Mouse (Mus musculus): ENCODE data around the gene Snd1.

The Snd1 gene

DNA sequence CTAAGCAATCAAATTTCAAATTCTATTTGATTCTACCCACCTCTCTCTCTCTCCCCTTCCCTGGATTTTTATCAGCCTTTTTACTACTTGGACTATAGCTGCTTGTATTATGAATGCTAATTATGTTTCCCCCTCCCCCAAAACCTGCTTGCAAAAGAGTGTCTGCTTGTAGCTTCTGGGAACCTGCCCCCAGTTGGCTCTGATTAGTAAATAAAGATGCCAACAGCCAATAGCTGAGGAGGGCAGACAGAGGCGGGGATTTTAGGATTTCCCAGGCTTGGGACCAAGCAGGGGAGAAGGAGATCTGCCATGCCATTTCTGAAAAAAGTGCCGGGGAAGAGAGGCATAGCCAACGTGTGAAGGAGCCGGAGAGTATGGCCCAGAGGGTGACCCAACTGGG, 495.8 kb downstream of the Snd1 start:
- DNase-seq (ENCODE audit: low read depth, low spot score): no peak

DNA sequence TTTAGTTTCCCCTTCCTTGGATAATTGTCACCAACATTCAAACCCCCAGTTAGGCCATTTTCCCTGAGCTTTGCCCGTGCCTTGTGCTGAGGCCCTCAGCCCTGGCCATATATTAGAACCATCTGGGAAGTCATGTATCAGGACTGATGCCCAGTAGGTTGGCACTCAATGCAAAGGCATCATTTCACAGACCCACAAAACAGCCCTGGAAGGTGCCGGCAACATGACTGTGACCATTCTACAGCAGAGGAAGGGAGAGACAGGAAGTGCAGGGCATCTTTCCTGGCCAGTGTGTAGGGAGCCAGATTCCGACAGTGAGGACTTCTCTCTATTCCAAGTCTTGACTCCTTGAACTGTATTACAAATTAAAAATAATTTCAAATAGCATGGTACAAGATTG, 499.6 kb downstream of the Snd1 start:
- no peak for DNase-seq (ENCODE audit: low read depth, low spot score)

DNA sequence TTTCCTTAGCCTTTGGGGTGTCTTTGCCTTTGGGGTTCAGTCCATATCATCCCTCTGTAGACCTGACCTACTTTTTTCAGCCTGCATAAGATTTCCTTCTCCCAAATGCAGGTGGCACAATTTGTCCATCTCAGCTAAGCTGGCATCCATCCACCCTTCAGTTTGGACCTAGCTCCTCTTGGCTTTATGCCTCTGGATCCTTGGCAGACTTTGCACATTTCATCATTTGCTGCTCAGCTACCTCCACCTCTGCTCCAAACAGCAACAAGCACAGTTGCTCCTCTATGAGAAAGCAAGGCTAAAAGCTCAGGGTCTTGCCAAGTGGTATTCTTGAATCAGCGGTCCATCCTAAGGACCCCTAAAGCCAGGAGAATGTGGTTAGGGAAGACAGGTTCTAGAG, 500.2 kb downstream of the Snd1 start:
- DNase-seq (ENCODE audit: low read depth, low spot score): no peak

DNA sequence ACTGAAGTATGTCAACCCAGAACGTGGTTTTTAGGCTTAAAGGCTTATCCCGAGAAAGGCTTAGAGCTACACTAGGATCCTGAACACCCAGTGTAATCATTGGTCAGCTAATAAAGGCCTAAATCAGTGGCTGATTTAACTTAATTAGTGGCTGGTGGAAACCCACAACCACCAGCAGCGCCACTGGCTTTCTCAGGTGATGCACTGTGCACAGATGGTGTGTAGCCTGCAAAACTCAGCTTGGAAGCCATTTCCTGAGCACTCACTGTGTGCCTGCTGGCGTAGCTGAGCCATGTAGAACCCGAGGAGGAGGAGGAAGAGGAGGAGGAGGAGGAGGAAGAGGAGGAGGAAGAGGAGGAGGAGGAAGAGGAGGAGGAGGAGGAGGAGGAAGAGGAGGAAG, 503.1 kb downstream of the Snd1 start:
- no peak for DNase-seq (ENCODE audit: low read depth, low spot score)

DNA sequence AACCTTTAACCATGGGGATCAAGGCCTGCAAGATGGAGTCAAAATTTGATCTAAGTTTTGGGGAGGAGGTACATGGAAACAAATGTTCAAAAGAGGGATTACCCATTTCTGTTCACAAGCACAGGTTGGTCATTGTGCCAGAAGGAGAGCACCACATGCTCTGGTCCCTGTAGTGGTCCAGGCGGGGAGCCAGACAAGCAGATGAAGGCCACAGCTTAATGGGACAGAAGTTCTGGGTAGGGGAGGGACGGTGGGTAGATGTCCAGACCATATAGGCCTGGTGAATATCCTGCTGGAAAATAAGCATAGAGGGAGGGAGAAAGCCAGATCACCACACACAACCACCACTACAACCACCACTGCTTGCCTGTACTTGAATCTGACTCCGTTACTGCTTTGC, 503.9 kb downstream of the Snd1 start:
- DNase-seq (ENCODE audit: low read depth, low spot score): no peak

DNA sequence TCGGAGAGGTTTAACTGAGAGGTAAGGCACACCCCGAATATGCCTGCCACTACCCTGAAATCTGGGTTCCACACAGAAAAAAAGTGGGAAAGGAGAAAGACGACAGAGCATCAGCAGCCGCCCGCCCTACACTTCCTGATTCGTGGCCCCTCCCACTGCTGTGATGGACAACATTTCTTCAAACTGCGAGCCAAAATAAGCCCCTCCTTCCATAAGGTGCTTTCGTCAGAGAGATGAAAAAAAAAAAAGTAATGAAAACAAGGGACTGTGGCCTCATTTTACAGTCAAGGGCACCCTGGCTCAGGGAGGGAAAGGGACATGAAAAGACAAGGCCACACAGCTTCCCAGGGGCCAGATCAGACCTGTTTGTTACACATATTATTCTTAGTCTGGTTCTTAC, 504.6 kb downstream of the Snd1 start:
- peak; percentile 58 for DNase-seq (ENCODE audit: low read depth, low spot score)

DNA sequence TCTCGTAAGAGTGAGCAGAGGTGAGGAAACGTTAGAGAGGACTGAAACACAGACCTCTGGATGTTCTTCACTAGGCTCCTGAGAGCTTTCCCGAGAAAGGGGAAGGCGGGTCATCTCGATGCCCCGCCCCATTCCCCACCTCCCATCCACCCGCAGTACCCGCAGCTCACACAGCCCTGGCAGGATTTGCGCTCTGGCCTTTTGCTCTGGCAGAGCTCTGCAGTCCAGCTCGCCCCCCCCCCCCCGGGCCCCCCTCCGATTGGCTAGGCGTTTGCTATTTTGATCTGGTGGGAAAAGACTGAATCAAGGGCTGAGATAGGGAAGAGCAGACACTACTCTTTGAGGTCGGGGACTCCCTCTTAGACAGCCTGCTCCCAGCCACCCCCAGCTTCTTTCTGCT, 505.3 kb downstream of the Snd1 start:
- peak; percentile 71 for DNase-seq (ENCODE audit: low read depth, low spot score)

DNA sequence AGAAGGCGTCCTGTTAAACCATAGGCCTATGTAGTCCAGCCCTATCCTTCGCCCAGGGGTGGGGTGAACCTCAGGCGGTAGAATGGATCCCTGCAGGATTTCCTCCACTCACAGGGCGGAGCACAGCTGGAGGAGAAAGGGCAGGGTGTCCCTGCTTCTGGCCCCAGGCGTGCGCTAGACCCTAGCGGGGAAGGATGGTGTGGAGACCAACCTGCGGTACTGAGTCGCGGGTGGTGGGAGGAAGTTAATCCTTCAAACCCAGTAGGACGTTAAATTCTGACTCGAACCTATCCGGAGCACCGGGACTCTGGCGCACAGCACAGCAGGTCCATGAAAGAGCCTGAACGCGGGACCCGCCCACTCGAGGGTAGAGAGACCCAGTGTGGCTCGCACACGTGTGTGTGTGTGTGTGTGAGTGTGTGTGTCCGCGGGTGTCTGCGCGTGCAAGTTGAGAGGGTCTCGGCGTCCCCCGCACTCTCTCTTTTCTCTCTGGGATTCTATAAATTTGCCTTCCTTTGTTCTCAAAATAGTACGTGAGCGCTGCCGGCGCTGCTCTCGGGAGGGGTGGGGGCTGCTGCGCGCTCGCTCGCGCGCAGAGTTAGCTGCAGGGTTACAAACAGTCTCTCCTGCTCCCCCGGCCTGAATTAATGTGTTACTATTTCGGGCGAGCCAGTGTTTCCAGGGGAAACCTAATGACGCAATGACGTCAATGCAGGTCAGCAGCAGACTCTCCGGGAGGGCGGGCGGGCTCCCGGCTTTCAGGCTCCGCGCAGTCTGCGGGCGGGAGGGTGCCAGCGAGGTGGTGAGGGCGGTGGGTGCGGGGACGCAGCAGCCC, 506.0 kb downstream of the Snd1 start:
- DNase-seq (ENCODE audit: low read depth, low spot score): peak; percentile 60

DNA sequence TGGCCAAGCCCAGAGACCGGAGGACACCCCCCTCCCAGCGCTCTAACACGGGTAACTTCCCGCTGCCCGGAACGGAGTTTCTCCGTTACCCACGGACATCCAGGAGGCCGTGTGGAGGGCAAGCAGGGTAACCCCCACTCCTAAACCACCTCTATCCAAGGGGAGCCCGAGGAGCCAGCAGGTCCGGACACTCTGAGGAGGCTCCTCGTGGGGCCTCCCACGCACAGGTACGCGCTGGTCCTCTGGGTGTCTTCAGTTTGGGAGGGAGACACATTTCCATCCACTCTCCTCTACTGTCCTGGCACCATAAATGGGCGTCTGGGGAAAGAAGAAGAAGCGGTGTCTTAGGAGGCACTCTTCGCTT, 506.6 kb downstream of the Snd1 start:
- no peak for DNase-seq (ENCODE audit: low read depth, low spot score)

DNA sequence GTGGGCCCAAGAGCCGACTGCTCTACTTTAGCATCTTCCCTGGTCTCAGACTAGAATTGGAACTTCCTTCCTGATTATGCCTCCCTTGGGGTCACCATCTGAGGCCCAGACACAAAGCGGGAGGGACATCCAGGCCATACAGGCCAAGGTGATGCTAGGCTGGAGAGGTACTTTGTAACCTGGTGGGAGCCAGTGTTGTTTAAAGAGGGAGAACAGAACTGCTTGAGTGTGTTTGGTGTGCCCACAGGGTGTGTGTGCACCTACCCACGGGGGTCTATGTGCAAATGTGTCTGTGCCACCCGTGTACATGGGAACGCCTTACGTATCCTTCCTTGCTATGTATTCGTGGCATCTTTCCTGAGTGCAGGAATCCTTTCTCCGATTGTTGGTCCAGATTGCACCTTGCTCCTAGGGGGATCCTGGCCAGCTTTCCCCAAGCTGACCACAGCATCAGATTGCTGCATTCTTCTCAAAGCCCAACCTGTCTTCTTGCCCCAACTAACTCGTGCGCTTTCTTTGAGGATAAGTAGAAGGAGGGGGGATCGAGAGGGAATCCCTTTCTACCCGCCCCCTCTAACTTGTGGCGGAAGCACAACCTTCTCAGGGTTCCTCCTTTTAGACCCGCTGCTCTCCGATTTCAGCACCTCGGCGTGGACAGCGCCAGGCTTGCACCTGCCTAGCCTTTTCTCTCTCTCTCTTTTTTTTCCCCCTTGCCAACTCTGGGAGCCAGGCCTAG, 507.2 kb downstream of the Snd1 start:
- DNase-seq (ENCODE audit: low read depth, low spot score): peak; percentile 74

DNA sequence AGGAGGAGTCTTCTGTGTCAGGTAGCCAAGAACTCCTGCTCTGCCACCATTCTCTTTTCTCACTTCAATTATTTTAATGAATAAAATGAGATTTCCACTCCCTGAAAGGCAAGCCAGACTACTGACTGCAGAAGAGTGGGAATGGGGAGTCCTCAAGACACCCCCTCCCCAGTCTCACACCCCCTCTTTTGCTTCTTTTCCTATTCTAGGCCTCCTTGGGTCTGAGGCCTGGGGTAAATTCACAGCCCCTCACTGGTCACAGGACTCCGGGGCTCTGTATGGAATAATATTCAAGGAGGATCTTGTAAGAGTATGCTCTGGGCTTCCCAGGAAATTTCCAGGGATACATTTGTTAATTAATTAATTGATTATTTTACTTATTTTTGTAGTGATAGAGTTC, 507.9 kb downstream of the Snd1 start:
- no peak for DNase-seq (ENCODE audit: low read depth, low spot score)

Measured in R1 (cell line).